ENCODE assay signal across 9 mouse cellular contexts in genomic region chr10:18391608-18392007, GRCm38 (mm10).
A peak's percentile ranks its signal among the peaks of the same experiment; 100 is the strongest.
DNase-seq lines count a peak whose midpoint lies in the region; ATAC-seq and TF ChIP-seq lines count a peak whose summit lies in the region.
"Had no signal": no experiment of that assay in that cellular context is flagged by ENCODE, and none has a peak within 500 bp of the region (broad histone marks: within the 10 kb centered on the region; RNA-seq: fewer than 3 reads in every experiment).

No protein-coding gene starts in this region.

- H3K9ac ChIP-seq in liver, embryonic 14.5 days (replicated peaks) = no peak overlapping the region
- no peak overlapping the region for H3K9ac ChIP-seq in liver, embryonic 12.5 days
- H3K9ac ChIP-seq: limb, embryonic 15.5 days had no signal

- no peak for TF ChIP-seq EP300 in liver, embryonic 14.5 days (IDR thresholded peaks at IDR 0.05; ENCODE audit: low read depth)

- no peaks in the 10 kb centered on the region; a peak in 1 of 4 replicates for H3K4me1 ChIP-seq in liver, embryonic 14.5 days (replicated peaks; ENCODE audit: control insufficient read depth in 2 of 2, insufficient read depth in 2 of 2, low read length in 1 of 2)
- no peaks in the 10 kb centered on the region for H3K4me1 ChIP-seq in liver, embryonic 12.5 days

- no peak overlapping the region for H3K27ac ChIP-seq in liver, embryonic 14.5 days
- H3K27ac ChIP-seq in liver, embryonic 12.5 days = no peak overlapping the region
- peak overlapping the region; percentile 41 for H3K27ac ChIP-seq in layer of hippocampus, adult 2 months
- H3K27ac ChIP-seq: limb, embryonic 15.5 days had no signal

- 27% methylated on average over 5 of the region's 5 CpGs for WGBS in liver, embryonic 14.5 days (ENCODE audit: insufficient replicate concordance)
- WGBS in liver, embryonic 12.5 days (ENCODE audit: insufficient replicate concordance) = 35% methylated on average over 5 of the region's 5 CpGs

- ATAC-seq in liver, embryonic 14.5 days (ENCODE audit: insufficient read depth) = no peak
- ATAC-seq in liver, embryonic 12.5 days = no peak
- peak; percentile 55; the same call in 1 of the 2 replicates for ATAC-seq in common myeloid progenitor, adult 5-6 weeks (replicated peaks; ENCODE audit: low read depth, poor library complexity, severe bottlenecking)

- no peaks in the 10 kb centered on the region for H3K27me3 ChIP-seq in liver, embryonic 14.5 days (ENCODE audit: control insufficient read depth, insufficient read depth, low read length)
- no peaks in the 10 kb centered on the region for H3K27me3 ChIP-seq in liver, embryonic 12.5 days (replicated peaks)
- H3K27me3 ChIP-seq: limb, embryonic 15.5 days had no signal

- H3K9me3 ChIP-seq in liver, embryonic 14.5 days (ENCODE audit: control insufficient read depth, low read length) = no peaks in the 10 kb centered on the region
- H3K9me3 ChIP-seq in liver, embryonic 12.5 days (replicated peaks) = no peaks in the 10 kb centered on the region
- H3K9me3 ChIP-seq: limb, embryonic 15.5 days had no signal

- H3K4me2 ChIP-seq in liver, embryonic 14.5 days (ENCODE audit: low read depth) = no peak overlapping the region
- no peak overlapping the region for H3K4me2 ChIP-seq in liver, embryonic 12.5 days
- H3K4me2 ChIP-seq: limb, embryonic 15.5 days had no signal

- H3K36me3 ChIP-seq in liver, embryonic 14.5 days (replicated peaks; ENCODE audit: control insufficient read depth, insufficient read depth, low read depth) = no peaks in the 10 kb centered on the region
- H3K36me3 ChIP-seq in liver, embryonic 12.5 days = no peaks in the 10 kb centered on the region
- H3K36me3 ChIP-seq: limb, embryonic 15.5 days had no signal

- TF ChIP-seq CTCF in liver, embryonic 14.5 days (IDR thresholded peaks at IDR 0.05; ENCODE audit: low read depth) = peak; percentile 39; the same call in 1 of the 2 replicates
- peak; percentile 94 for TF ChIP-seq CTCF in layer of hippocampus, adult 2 months (conservative IDR thresholded peaks at IDR 0.05)

- H3K4me3 ChIP-seq in liver, embryonic 14.5 days (ENCODE audit: insufficient read depth in 1 of 2, low read depth in 2 of 2, low read length in 2 of 2) = no peak overlapping the region
- no peak overlapping the region for H3K4me3 ChIP-seq in liver, embryonic 12.5 days
- no peak overlapping the region for H3K4me3 ChIP-seq in layer of hippocampus, adult 2 months
- H3K4me3 ChIP-seq: erythroblast, embryonic 14.5 days; limb, embryonic 15.5 days had no signal

- no peak for DNase-seq in liver, embryonic 14.5 days (ENCODE audit: low read depth in 3 of 3, low spot score in 3 of 3)
- peak; percentile 47 for DNase-seq in adipocyte (ENCODE audit: low spot score)
- DNase-seq in layer of hippocampus, adult 2 months (ENCODE audit: low spot score in 2 of 2) = peak; percentile 58 to 64
- peak; percentile 81 for DNase-seq in retina, embryonic 14.5 days (ENCODE audit: low spot score)
- no peak for DNase-seq in ovary, adult 18-20 months (ENCODE audit: low spot score)

Comparison
In these comparisons a context has a peak if more than half of its experiments do, and no peak if none do; other contexts are left out.
1. DNase-seq: peak in adipocyte (single experiment), layer of hippocampus, adult 2 months (2 of 2) and retina, embryonic 14.5 days (single experiment); none in liver, embryonic 14.5 days (0 of 3) and ovary, adult 18-20 months (single experiment).